ENCODE assay signal across 8 mouse cellular contexts in the genomic region with DNA sequence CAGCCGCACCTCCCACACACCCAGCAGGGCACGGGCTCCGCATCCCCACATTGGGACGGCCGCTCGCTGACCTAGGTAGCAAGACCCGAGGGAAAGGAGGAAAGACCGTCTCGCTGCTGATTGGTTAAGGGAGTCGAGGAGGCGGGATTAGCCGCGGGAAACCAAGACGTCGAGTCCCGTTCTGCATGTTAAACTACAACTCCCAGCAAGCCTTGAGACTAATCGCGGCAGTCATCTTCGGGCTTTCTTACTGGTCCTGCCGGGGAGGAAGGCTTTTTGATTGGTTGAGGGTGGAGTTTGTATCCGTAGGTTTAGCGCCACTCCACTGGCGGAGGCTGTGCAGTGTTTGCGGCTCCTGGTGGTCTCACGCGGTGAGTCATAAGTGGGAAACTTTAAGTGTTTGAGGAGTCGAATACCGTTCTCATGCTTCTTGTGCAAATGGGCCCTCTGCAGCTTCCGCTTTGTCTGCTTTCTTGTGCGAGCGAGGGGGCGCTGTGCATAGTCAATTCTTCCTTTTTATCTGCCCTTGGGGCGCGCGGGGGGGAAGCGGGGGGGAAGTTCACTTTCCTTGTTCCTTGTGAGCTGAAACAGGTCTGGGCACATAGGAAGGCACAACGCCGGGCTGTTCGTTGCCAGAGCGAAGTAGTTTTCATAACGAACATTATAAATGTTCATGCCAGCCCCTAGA. TPM values are rescaled to one million over a fixed set of nuclear protein-coding genes. Genes with fewer than 3 reads are reported as not detected.
DNase-seq lines count a peak whose midpoint lies in the region; ATAC-seq and TF ChIP-seq lines count a peak whose summit lies in the region.

A gene (minus strand): TSS at position 100 of the 688 bp plus-strand sequence.
A gene (plus strand): TSS at position 302 of the 688 bp plus-strand sequence.

- TF ChIP-seq EP300 in MEL (IDR thresholded peaks at IDR 0.05; ENCODE audit: low read depth in 1 of 2, low read length in 2 of 2), result 0 out of 4 replicates have a peak, but pooled peaks of 1 of the 2 experiments have one; percentile 31

- no peaks in the 10 kb centered on the region for H3K27me3 ChIP-seq in MEL (ENCODE audit: control insufficient read depth in 1 of 2, insufficient read depth in 2 of 2, low read length in 2 of 2)
- H3K27me3 ChIP-seq in cerebellum, adult 2 months (ENCODE audit: control insufficient read depth, insufficient read depth, low read length), result no peaks in the 10 kb centered on the region
- no peaks in the 10 kb centered on the region for H3K27me3 ChIP-seq in forebrain, postnatal 0 days (ENCODE audit: insufficient read depth, low read length)
- no peaks in the 10 kb centered on the region for H3K27me3 ChIP-seq in lung, embryonic 15.5 days

- peaks cover 7 to 31% of the 10 kb centered on the region in 2 experiments for H3K36me3 ChIP-seq in MEL (ENCODE audit: control insufficient read depth in 1 of 2, insufficient read depth in 2 of 2, low read length in 2 of 2)
- H3K36me3 ChIP-seq in forebrain, postnatal 0 days (ENCODE audit: insufficient read depth), result no peaks in the 10 kb centered on the region
- H3K36me3 ChIP-seq in lung, embryonic 15.5 days, result peaks cover 8% of the 10 kb centered on the region

- peak; percentile 99 for DNase-seq in MEL (ENCODE audit: low read depth, low spot score)
- peak; percentile 100 for DNase-seq in cerebellum, adult 2 months
- DNase-seq in forebrain, postnatal 0 days, result peak; percentile 97
- DNase-seq in heart, postnatal 4 days, result peak; percentile 98
- DNase-seq in layer of hippocampus, adult 8-10 months (ENCODE audit: low spot score in 2 of 2), result peak; percentile 98 to 99
- DNase-seq in ovary, adult 18-20 months (ENCODE audit: low spot score), result peak; percentile 97
- DNase-seq in thymus, postnatal 0 days (ENCODE audit: low spot score), result peak; percentile 98

- TF ChIP-seq RAD21 in MEL (IDR thresholded peaks at IDR 0.05; ENCODE audit: low read depth, low read length), result no peak

- peaks cover 22% of the 10 kb centered on the region for H3K79me2 ChIP-seq in MEL (ENCODE audit: control insufficient read depth, insufficient read depth, low read length, poor library complexity)

- peaks cover 6 to 15% of the 10 kb centered on the region in 2 experiments for H3K4me1 ChIP-seq in MEL (ENCODE audit: control insufficient read depth in 1 of 2, insufficient read depth in 2 of 2, low read length in 2 of 2)
- H3K4me1 ChIP-seq in cerebellum, adult 2 months (ENCODE audit: control insufficient read depth, insufficient read depth, low read length), result no peaks in the 10 kb centered on the region
- H3K4me1 ChIP-seq in forebrain, postnatal 0 days (ENCODE audit: insufficient read depth), result peaks cover 11% of the 10 kb centered on the region; the same call in 1 of the 2 replicates
- H3K4me1 ChIP-seq in lung, embryonic 15.5 days, result peaks cover 28% of the 10 kb centered on the region

- peak; percentile 99 for ATAC-seq in forebrain, postnatal 0 days
- peak; percentile 98 for ATAC-seq in lung, embryonic 15.5 days (ENCODE audit: borderline replicate concordance, extremely low read depth, low FRiP score, low TSS enrichment)

- H3K27ac ChIP-seq in MEL (ENCODE audit: control insufficient read depth, low read depth, low read length), result peak within 1 kb of the TSS; percentile 97
- H3K27ac ChIP-seq in cerebellum, adult 2 months (ENCODE audit: insufficient read depth, low read length), result peak within 1 kb of the TSS; percentile 95
- 0 out of 2 replicates have a peak within 1 kb of the TSS, but pooled peaks have one; percentile 4 for H3K27ac ChIP-seq in forebrain, postnatal 0 days (ENCODE audit: low read depth, low read length)
- peak within 1 kb of the TSS; percentile 89 for H3K27ac ChIP-seq in lung, embryonic 15.5 days

- H3K9ac ChIP-seq in MEL (ENCODE audit: control insufficient read depth, low read depth, low read length, poor library complexity, severe bottlenecking), result peak within 1 kb of the TSS; percentile 83
- H3K9ac ChIP-seq in forebrain, postnatal 0 days, result peak within 1 kb of the TSS; percentile 57
- H3K9ac ChIP-seq in lung, embryonic 15.5 days, result peak within 1 kb of the TSS; percentile 63

- no peaks in the 10 kb centered on the region for H3K9me3 ChIP-seq in MEL (replicated peaks; ENCODE audit: insufficient read depth, low read length)
- H3K9me3 ChIP-seq in forebrain, postnatal 0 days (ENCODE audit: low read length), result no peaks in the 10 kb centered on the region
- no peaks in the 10 kb centered on the region for H3K9me3 ChIP-seq in lung, embryonic 15.5 days

- H3K4me3 ChIP-seq in MEL (ENCODE audit: control insufficient read depth in 1 of 2, insufficient read depth in 1 of 2, low read depth in 2 of 2, low read length in 2 of 2), result peak within 1 kb of the TSS; percentile 71 to 84
- H3K4me3 ChIP-seq in cerebellum, adult 2 months (replicated peaks; ENCODE audit: insufficient read depth, low read depth, low read length), result peak within 1 kb of the TSS; percentile 85
- peak within 1 kb of the TSS; percentile 60 for H3K4me3 ChIP-seq in forebrain, postnatal 0 days (ENCODE audit: low read depth, low read length)
- H3K4me3 ChIP-seq in lung, embryonic 15.5 days, result peak within 1 kb of the TSS; percentile 69

- WGBS in cerebellum, adult 2 months, result under 1% methylated on average over 41 of the region's 41 CpGs
- WGBS in forebrain, postnatal 0 days, result 2% methylated on average over 40 of the region's 41 CpGs
- under 1% methylated on average over 41 of the region's 41 CpGs for WGBS in lung, embryonic 15.5 days

- peak in 2 of 3 experiments; percentile 37 to 58; a peak in 5 of 6 replicates for TF ChIP-seq CTCF in MEL (IDR thresholded peaks at IDR 0.05 in 2 of 3, conservative IDR thresholded peaks at IDR 0.05 in 1 of 3; ENCODE audit: control insufficient read depth in 1 of 3, insufficient read depth in 1 of 3, low read depth in 2 of 3, low read length in 3 of 3, poor library complexity in 1 of 3, severe bottlenecking in 1 of 3)
- peak; percentile 41; the same call in 1 of the 2 replicates for TF ChIP-seq CTCF in cerebellum, adult 2 months (IDR thresholded peaks at IDR 0.05; ENCODE audit: borderline replicate concordance, insufficient read depth, low read depth, low read length)
- peak; percentile 66 for TF ChIP-seq CTCF in forebrain, postnatal 0 days (IDR thresholded peaks at IDR 0.05; ENCODE audit: low read depth)

- peak; percentile 77 to 87 for TF ChIP-seq POLR2A in MEL (IDR thresholded peaks at IDR 0.05; ENCODE audit: control insufficient read depth in 1 of 2, insufficient read depth in 1 of 2, low read depth in 1 of 2, low read length in 2 of 2, poor library complexity in 1 of 2)
- peak; percentile 79 for TF ChIP-seq POLR2A in cerebellum, adult 2 months (IDR thresholded peaks at IDR 0.05; ENCODE audit: borderline replicate concordance, insufficient read depth, low read length)

- H3K4me2 ChIP-seq in forebrain, postnatal 0 days (ENCODE audit: low read depth), result peak within 1 kb of the TSS; percentile 81
- peak within 1 kb of the TSS; percentile 78 for H3K4me2 ChIP-seq in lung, embryonic 15.5 days

TF ChIP-seq in MEL, 35 proteins besides CTCF, POLR2A, EP300 and RAD21 (continues in another document):
- TF ChIP-seq RCOR1 (IDR thresholded peaks at IDR 0.05; ENCODE audit: low read depth, low read length), result no peak
- peak; percentile 73 for TF ChIP-seq ZMIZ1 (IDR thresholded peaks at IDR 0.05; ENCODE audit: low read depth, low read length)
- TF ChIP-seq KAT2A (conservative IDR thresholded peaks at IDR 0.05; ENCODE audit: low read depth, low read length), result peak; percentile 92
- peak; percentile 23; the same call in 1 of the 2 replicates for TF ChIP-seq MXI1 (IDR thresholded peaks at IDR 0.05; ENCODE audit: low read depth, low read length)
- no peak for TF ChIP-seq GABPA (IDR thresholded peaks at IDR 0.05; ENCODE audit: low read depth, low read length)
- TF ChIP-seq CHD1 (IDR thresholded peaks at IDR 0.05; ENCODE audit: low read depth, low read length), result no peak
- TF ChIP-seq SIN3A (IDR thresholded peaks at IDR 0.05; ENCODE audit: low read length), result peak; percentile 88
- TF ChIP-seq MAZ (IDR thresholded peaks at IDR 0.05; ENCODE audit: low read depth, low read length), result peak; percentile 84
- TF ChIP-seq ZC3H11A (IDR thresholded peaks at IDR 0.05; ENCODE audit: low read depth, low read length), result no peak
- TF ChIP-seq E2F4 (IDR thresholded peaks at IDR 0.05; ENCODE audit: borderline replicate concordance, low read depth, low read length), result peak; percentile 94
- TF ChIP-seq SMC3 (IDR thresholded peaks at IDR 0.05; ENCODE audit: low read depth, low read length), result peak; percentile 15
- TF ChIP-seq ELF1 (IDR thresholded peaks at IDR 0.05; ENCODE audit: low read depth, low read length), result peak; percentile 75
- TF ChIP-seq NRF1 (IDR thresholded peaks at IDR 0.05; ENCODE audit: insufficient read depth, low read depth, low read length, poor library complexity, severe bottlenecking), result peak; percentile 44; the same call in 1 of the 2 replicates
- TF ChIP-seq MYC (IDR thresholded peaks at IDR 0.05; ENCODE audit: low read depth, low read length), result peak; percentile 71

RNA-seq across cellular contexts. Expression of the first gene that starts in this region (rescaled TPM):
- 20.1 and 29.4 TPM in 2 replicates for total RNA-seq in MEL (2012; rRNA removed)
- polyA plus RNA-seq in MEL (2012; ENCODE audit: insufficient read depth in 1 of 2, insufficient read length in 2 of 2, low read depth in 1 of 2, low replicate concordance in 2 of 2, missing spikeins in 1 of 2), result 10 to 100 TPM in 1 of 2 experiments, not detected in 1; 29.0 TPM
- polyA plus RNA-seq in cerebellum, adult 2 months (2012; rRNA removed), result 21.6 and 24.4 TPM in 2 replicates
- total RNA-seq in forebrain, postnatal 0 days (2014; rRNA removed), result 10.8 and 16.0 TPM in 2 replicates
- 11.2 and 11.9 TPM in 2 replicates for polyA plus RNA-seq in forebrain, postnatal 0 days (2015; fragmentation: Nextera tagmentation; extraction: Ambion mirVana)
- 10 to 100 TPM; 12.4 to 13.1 TPM for total RNA-seq in heart, postnatal 4 days (2021)
- total RNA-seq in layer of hippocampus, adult 8-10 months (2022), result 10 to 100 TPM; 12.6 to 17.6 (median 14.5) TPM
- 30.7 and 31.7 TPM in 2 replicates for polyA plus RNA-seq in lung, embryonic 15.5 days (2015; fragmentation: Nextera tagmentation; extraction: Ambion mirVana)
- polyA plus RNA-seq in thymus, postnatal 0 days (2015; fragmentation: Nextera tagmentation; extraction: Ambion mirVana), result 43.2 and 48.3 TPM in 2 replicates

RNA-seq across cellular contexts. Expression of the second gene that starts in this region (rescaled TPM):
- 22.2 and 23.9 TPM in 2 replicates for total RNA-seq in MEL (2012; rRNA removed)
- polyA plus RNA-seq in MEL (2012; ENCODE audit: insufficient read depth in 1 of 2, insufficient read length in 2 of 2, low read depth in 1 of 2, low replicate concordance in 2 of 2, missing spikeins in 1 of 2), result 10 to 100 TPM in 1 of 2 experiments, not detected in 1; 24.1 TPM
- polyA plus RNA-seq in cerebellum, adult 2 months (2012; rRNA removed), result 2.2 and 3.3 TPM in 2 replicates
- total RNA-seq in forebrain, postnatal 0 days (2014; rRNA removed), result 2.9 and 3.8 TPM in 2 replicates
- polyA plus RNA-seq in forebrain, postnatal 0 days (2015; fragmentation: Nextera tagmentation; extraction: Ambion mirVana), result 3.4 and 4.3 TPM in 2 replicates
- total RNA-seq in heart, postnatal 4 days (2021), result 1 to 10 TPM; 5.9 to 6.4 TPM
- total RNA-seq in layer of hippocampus, adult 8-10 months (2022), result 1 to 10 TPM; 1.3 to 2.6 (median 1.7) TPM
- 31.3 and 33.1 TPM in 2 replicates for polyA plus RNA-seq in lung, embryonic 15.5 days (2015; fragmentation: Nextera tagmentation; extraction: Ambion mirVana)
- polyA plus RNA-seq in thymus, postnatal 0 days (2015; fragmentation: Nextera tagmentation; extraction: Ambion mirVana), result 16.1 and 19.6 TPM in 2 replicates

Comparison
In these comparisons a context has a peak if more than half of its experiments do, and no peak if none do; other contexts are left out.
1. Peak in every context shown above with its lines: DNase-seq, ATAC-seq, H3K4me3 ChIP-seq and H3K27ac ChIP-seq.
2. H3K27ac ChIP-seq: peak in every context shown above with its lines; median percentile 97 in MEL; 95 in cerebellum, adult 2 months; 89 in lung, embryonic 15.5 days; 4 in forebrain, postnatal 0 days.